In genomic region chr5:66302085-66302815, GRCm38 (mm10) we compare ENCODE assay signal across 21 mouse cellular contexts. TPM values are rescaled to one million over a fixed set of nuclear protein-coding genes. Genes with fewer than 3 reads are reported as not detected.
"Had no signal": no experiment of that assay in that cellular context is flagged by ENCODE, and none has a peak within 500 bp of the region (broad histone marks: within the 10 kb centered on the region; RNA-seq: fewer than 3 reads in every experiment).

No protein-coding gene starts in this region.

- H3K27me3 ChIP-seq: liver, embryonic 13.5 days; lung, embryonic 15.5 days; midbrain, embryonic 13.5 days; neural tube, embryonic 13.5 days had no signal

- ATAC-seq: inflammation-experienced regulatory T-cells, adult 6 months; intestine, embryonic 16.5 days; midbrain, embryonic 13.5 days; midbrain, embryonic 16.5 days had no signal

- H3K9ac ChIP-seq: liver, embryonic 13.5 days; lung, embryonic 15.5 days; midbrain, embryonic 13.5 days; neural tube, embryonic 13.5 days had no signal

- H3K9me3 ChIP-seq: liver, embryonic 13.5 days; lung, embryonic 15.5 days; midbrain, embryonic 10.5 days; midbrain, embryonic 13.5 days; neural tube, embryonic 13.5 days had no signal

- H3K4me2 ChIP-seq: liver, embryonic 13.5 days; lung, embryonic 15.5 days; midbrain, embryonic 13.5 days; neural tube, embryonic 13.5 days had no signal

- DNase-seq: kidney, adult 18-20 months; kidney, adult 9 months; kidney, postnatal 14 days; kidney, postnatal 4 days; liver, embryonic 13.5 days; retina, postnatal 1 day; thymus, postnatal 25 days had no signal

- H3K4me1 ChIP-seq: liver, embryonic 13.5 days; lung, embryonic 15.5 days; midbrain, embryonic 10.5 days; midbrain, embryonic 13.5 days had no signal

- H3K4me3 ChIP-seq: left cerebral cortex, adult 2 months; liver, embryonic 13.5 days; lung, embryonic 15.5 days; midbrain, embryonic 10.5 days; midbrain, embryonic 13.5 days; myocyte; neural tube, embryonic 13.5 days had no signal

- H3K27ac ChIP-seq: left cerebral cortex, adult 2 months; liver, embryonic 13.5 days; lung, embryonic 15.5 days; macrophage; midbrain, embryonic 10.5 days; midbrain, embryonic 13.5 days; neural tube, embryonic 13.5 days had no signal

RNA-seq across cellular contexts. Expression of gene Nsun7, which starts 42.6 kb away (rescaled TPM):
- total RNA-seq: megakaryocyte, adult 5-6 weeks; monocyte, adult 5-6 weeks; neutrophil, adult 5-6 weeks had no signal
- polyA plus RNA-seq: liver, embryonic 13.5 days; macrophage; myocyte; small intestine, adult 2 months had no signal
